Mouse (Mus musculus): ENCODE results near the gene Gng12.

- TF ChIP-seq CTCF (IDR thresholded peaks at IDR 0.05; ENCODE audit: low read depth) (no peak), EP300 (optimal IDR thresholded peaks at IDR 0.05) (no peak)
Observed at GRCm38 (mm10) chr6:66921755-66922154, 25.6 kb downstream of the Gng12 start.

Data from stomach, postnatal 0 days (tissue).